Mouse (Mus musculus): ENCODE measurements at regions not wholly inside any gene's neighbourhood (a gene's known extent, or its start where the extent isn't known, plus 50 kb on each side); places are given as distances from the start of the nearest gene placed in this dataset.

GRCm38 (mm10) chr2:74096809-74097208, 185.7 kb upstream of the Atp5g3 start:
- TF ChIP-seq CTCF (IDR thresholded peaks at IDR 0.05; ENCODE audit: borderline replicate concordance, insufficient read depth, low read length) (no peak), POLR2A (IDR thresholded peaks at IDR 0.05; ENCODE audit: low read depth, low read length) (no peak)
